Mouse (Mus musculus) frontal cortex, postnatal 36 days (tissue): ENCODE data around the gene Plac8.

Source experiments
- DNase-seq, 2 experiments: peaks; one replicate each; pipeline ENCODE4 v3.0.0; 2022; ENCODE audit warnings: low spot score in 2 of 2

The Plac8 gene

DNA sequence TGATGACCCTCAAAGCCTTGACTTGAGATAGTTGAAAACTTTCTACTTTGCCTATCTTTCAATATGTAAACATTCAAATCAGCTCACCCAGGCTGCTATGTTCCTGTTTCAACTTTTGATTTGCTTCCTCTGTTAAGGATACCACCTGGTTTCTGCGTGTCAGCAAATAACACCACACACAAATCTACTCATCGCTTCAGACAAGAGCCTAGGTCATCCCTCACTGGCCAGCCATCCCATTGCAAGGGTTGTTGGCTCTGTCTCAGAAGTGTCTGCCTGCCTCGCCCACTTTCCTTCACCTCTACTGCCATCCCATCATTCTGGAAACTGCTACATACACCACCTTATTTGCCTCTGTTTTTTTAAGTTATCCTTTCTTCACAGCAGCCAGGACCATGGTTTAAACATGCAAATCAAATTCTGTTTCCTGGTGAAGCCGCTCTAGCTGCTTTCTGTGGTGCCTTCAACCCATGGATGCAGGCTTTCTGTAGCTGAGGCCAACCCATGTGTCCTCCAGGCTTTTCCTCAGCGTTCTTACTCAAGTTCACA is 6.9 kb upstream of the Plac8 start:
- DNase-seq, result no peak

- no peak for DNase-seq
Measured at GRCm38 (mm10) chr5:100574771-100575170, 2.7 kb upstream of the Plac8 start.

GRCm38 (mm10) chr5:100573256-100573655 is 1.2 kb upstream of the Plac8 start:
- no peak for DNase-seq

DNA sequence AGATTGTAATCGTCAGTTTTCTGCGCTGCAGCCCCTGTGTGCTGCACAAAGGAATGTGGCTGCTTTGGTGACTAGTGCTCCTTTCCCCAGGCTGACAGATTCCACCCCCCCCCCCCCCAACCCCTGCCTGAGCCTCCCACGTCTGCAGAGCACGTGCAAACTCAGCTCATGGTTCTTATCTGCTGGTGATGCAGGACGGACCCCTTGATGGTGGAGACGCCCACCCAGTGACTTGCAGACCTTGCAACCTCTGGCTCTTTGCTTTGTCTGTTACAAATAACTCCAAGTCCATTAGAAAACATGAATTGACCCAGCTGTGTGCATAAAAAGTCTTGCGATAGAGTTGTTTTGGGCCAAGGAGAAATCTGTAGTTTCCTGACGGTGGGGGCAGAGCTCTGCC is 1.3 kb downstream of the Plac8 start:
- no peak for DNase-seq

- DNase-seq, result no peak
Measured at GRCm38 (mm10) chr5:100569997-100570595, 1.9 kb downstream of the Plac8 start.

- DNase-seq, result no peak
Measured at GRCm38 (mm10) chr5:100569250-100569934, 2.7 kb downstream of the Plac8 start.

DNA sequence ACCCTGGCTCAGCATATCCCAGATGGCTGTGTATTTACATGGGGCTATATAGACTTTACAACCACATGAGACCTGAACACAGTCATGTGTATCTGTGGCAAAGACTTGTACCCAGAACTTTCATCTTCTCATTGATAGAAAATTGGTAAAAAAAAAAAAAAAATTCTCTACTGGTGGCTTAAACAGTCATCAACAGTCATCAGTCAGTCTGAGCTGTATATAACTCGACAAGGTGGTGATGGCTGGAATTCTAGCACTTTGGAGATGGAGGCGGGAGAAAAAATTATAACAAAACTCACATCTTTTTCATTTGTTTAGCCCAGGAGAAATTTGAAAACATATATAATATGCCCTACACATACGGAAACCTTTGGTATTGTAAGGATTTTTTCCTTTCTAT is 3.2 kb downstream of the Plac8 start:
- DNase-seq, result no peak

DNA sequence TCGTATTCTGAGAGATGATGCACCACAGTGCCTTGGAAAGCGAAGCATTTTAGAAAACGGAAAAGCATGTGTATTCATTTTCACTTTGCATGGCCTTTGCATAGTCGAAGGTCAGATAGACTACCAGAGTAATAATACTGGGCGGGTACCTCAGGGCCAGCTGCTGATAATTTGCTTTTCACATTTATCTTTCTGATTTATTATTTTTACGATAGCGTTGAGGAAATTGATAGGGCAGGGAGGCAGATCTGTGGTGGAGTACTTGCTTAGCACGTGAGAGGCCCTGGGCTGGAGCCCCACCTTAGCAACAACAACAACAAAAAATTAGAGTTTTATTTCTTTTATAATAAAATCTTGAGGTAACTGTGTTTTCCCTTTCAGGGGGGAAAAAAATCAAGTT is 3.9 kb downstream of the Plac8 start:
- no peak for DNase-seq

GRCm38 (mm10) chr5:100567258-100568032 is 4.6 kb downstream of the Plac8 start:
- no peak for DNase-seq

- no peak for DNase-seq
Measured at GRCm38 (mm10) chr5:100566798-100567197, 5.2 kb downstream of the Plac8 start.

DNA sequence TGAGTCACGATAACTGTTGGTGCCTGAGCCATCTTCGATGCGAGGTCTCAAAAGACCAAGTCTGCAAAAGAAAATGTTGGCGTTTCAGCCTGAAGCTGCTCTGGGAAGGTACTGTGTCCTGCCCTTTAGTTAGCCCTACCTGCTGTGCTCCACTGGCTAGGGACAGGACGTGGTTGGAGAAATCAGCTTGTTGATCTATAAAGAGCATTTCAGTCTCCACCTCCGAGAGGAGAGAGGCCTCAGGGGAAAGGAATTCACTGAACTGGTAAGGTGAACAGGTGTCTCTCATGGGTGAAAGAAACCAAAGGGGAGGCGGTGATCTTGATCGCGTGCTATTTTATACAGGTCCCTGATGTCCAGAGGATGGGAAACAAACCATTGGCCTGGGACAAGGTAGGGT is 9.3 kb downstream of the Plac8 start:
- DNase-seq, result no peak

GRCm38 (mm10) chr5:100559357-100559756 is 12.7 kb downstream of the Plac8 start:
- DNase-seq, result no peak

DNA sequence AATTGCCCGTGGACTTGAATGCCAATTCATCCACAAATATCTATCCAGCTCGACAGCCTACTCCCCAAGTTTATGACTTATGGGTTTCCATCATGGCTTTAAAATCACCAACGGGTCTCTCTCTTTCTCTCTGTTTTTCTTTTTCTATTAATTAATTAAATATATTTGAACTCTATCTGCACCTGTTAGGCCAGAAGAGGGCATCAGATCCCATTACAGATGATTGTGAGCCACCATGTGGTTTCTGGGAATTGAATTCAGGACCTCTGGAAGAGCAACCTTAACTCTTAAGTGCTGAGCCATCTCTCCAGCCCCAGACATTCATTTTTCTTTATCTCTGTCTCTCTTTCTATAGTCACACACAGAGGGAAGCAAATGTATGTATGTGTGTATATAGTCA is 13.3 kb downstream of the Plac8 start:
- no peak for DNase-seq

GRCm38 (mm10) chr5:100557537-100557936 is 14.5 kb downstream of the Plac8 start:
- no peak for DNase-seq

DNA sequence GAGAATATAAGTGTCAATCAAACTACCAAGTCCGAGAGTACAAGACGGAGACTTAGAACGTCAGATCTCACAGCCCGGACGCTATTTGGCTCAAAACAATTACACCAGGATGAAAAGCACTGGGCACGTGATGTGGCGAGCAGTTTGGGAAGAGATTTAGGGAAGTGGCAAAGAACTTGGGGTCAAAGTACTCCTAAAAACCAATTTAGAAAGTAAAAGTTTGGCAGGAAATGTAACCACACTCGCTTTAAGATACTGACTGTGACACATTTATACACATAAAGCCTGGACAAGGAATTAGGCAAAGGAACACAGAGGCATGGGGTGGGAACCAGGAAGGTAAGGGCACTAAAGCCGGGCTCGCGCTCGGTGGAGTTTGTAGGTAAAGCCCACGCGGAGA is 15.0 kb downstream of the Plac8 start:
- no peak for DNase-seq

DNA sequence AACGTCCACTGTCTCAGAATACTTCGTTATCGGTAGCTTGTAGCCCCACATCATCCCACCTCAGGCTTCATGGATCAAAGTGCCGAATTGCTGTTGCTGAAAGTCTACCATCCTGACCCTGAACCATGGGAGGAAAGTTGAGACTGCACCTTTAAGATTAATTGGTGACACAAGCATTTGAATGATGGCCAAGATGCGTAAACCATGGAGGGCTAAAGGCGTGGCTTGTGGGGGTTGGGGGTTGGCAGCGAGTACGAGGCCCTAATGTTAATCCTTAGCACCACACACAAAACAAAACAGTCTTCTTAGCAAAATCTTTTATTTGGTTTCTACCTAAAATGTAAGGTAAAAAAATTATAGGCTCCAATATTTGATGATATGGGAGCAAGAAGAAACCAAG is 18.6 kb downstream of the Plac8 start:
- no peak for DNase-seq

GRCm38 (mm10) chr5:100551952-100552351 is 20.1 kb downstream of the Plac8 start:
- DNase-seq, result no peak

GRCm38 (mm10) chr5:100550151-100550550 is 21.9 kb downstream of the Plac8 start:
- DNase-seq, result no peak

DNA sequence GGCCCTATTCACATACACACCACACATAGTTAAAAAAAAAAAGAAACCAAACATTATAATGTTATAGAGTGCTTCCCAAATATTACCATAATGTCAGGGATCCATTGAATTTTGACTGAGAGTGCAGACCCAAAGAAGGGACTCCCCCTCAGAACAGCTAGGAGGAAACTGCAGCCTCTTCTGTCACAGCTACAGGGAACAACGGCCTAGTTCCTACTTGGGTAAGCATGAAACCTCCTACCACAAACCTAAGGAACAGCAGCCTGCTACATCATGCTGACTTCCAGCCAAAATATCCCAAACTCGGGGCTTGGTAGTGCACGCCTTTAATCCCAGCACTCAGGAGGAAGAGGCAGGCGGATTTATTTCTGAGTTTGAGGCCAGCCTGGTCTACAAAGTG is 22.7 kb downstream of the Plac8 start:
- no peak for DNase-seq

DNA sequence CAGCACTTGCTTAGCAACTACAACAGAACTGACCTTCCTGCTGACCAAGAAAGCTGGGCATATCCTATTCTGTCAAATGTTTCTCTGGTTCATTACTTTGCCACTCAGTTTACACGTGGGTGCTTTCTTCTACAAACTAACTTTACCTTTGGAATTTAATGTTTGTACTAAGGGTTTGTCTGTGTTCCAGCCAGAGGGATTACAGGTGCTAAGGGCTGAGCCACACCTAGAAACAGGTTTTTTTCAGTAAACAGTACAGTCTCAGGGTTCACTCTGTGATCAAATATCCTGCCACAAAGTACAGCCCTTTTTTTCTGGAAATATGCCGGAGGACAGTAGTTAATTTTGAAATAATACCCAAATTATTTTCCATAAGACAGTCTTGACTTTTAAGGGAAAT is 23.8 kb downstream of the Plac8 start:
- DNase-seq, result no peak

DNA sequence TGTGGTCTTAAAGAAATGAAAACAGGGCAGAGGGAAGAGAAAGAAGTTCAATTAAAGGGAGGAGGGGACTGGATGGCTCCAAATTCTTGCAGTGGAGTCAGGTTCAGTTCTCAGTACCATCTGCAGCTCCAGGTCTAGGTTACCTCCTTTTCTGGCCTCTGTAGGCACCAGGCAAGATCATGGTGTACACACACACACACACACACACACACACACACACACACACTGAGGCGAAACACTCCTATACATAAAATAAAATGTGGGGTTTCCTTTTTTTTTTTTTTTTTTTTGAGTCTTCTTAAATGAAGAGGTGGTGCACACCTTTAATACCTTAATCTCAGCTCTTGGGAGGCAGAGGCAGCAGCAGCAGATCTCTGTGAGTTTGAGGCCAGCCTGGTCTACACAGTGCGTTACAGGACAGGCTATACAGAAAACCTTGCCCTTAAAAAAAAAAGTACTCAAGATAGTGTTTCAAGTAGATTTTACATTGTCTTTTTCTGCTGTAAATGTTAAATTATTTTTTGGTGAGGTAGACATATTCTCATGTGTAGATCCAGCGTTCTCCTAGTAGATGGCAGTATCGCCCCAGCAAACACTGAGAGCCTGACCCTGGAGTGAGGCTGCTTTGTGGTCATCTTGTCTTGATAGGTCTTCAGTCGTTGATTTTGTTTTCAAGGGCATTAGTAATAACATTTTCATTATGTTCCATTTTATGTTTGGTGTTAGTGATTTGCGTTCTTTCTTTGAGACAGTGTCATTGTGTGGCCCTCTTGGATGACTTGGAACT is 25.6 kb downstream of the Plac8 start:
- no peak for DNase-seq

- peak in 1 of 2 experiments; percentile 20 for DNase-seq
Measured at GRCm38 (mm10) chr5:100536638-100537037, 35.4 kb downstream of the Plac8 start.
